Mouse (Mus musculus): ENCODE measurements around the gene Gabpb2.

Gene Gabpb2

GRCm38 (mm10) chr3:95186888-95187287 is 30.8 kb downstream of the Gabpb2 start:
- no peak for DNase-seq

DNA sequence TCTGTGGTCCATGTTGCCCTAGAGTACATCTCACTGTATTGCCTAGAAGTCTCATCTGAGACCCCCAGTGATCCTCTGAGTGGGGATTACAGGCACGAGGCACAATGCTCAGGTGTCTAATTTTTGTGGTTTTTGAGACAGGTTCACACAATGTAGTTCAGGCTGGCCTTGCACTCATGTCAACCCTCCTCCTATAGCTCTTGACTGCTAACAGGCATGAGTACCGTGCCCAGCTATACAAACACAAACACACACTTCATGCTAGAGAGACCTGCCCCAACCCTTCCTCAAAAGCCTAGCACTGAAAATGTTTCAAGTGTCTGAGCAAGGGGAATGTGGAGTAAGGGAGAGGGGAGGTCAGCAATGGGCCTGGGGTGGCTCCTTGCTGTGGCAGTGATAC is 31.6 kb downstream of the Gabpb2 start:
- DNase-seq = no peak

GRCm38 (mm10) chr3:95184796-95185577 is 32.7 kb downstream of the Gabpb2 start:
- no peak for DNase-seq

DNA sequence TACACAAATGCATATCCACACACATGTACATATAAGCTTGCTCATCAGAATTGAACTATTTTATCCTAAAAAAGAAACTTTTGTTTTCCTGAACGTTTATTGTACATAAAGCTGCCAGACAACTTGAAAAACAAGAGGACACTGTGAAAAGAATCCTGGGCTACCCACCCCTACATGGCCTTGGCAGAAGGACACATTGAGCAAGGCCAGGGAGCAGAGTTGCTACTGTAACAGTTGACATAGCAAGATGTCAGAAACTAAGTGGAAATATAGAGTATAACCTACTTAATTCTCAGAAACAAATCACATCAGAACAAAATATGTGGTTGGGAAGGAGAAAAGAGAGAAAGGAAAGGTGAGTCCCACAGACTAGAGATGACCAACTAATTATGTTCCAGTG is 35.9 kb downstream of the Gabpb2 start:
- no peak for DNase-seq

DNA sequence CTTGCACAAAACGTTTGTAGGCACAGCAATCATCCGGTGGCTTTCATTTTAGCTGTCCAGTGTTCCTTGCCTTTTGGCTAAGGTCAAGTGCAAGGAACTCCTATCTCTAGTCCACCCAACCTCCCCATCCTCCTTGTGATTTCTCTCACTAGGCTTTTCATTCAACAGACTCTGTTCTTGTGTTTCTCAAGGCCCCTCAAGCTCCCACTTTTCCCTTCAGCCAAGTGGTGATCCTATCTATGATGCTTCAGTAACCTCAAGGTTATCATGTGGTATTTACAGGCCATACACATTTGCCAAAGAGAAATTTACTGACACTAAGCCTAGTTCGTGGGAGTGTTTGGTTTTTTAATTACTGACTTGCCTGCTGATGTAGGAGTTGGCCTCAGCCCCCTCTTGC is 37.8 kb downstream of the Gabpb2 start:
- no peak for DNase-seq

DNA sequence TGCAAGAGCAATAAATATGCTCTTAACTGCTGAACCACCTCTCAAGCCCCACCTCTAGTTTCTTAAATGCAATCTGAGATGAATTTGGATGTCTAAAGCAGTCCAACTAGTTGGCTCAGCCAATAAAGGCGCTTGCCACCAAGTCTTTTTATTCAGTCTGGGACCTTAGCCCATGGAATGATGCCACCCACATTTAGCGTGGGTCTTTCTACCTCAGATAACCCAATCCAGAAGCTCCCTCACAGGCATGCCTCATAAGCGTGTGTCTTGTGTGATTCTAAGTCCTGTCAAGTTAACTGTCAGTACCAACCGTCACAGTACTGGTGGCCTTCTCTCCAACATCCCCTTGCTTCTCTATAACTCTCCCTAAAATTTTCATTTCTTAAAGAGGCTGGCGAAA is 38.8 kb downstream of the Gabpb2 start:
- DNase-seq = no peak

DNA sequence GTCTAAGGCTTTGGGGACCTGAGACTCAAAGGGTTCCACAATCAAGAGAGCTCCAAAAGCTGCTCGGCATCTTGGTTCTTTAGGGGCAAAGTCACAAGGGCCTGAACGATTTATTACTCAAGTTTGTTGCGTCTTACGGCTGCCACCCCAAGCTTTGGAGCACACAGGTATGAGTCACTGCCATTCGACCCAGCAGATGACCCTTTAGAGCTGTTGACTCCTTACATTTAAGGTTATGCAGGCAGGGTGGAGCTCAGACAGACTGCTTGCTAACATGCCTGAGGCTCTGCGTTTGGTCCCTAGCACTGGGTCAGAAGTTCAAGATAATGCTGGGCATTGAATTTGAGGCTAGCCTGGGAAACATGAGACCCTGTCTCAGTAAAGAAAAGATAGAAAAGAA is 40.1 kb downstream of the Gabpb2 start:
- no peak for DNase-seq

DNA sequence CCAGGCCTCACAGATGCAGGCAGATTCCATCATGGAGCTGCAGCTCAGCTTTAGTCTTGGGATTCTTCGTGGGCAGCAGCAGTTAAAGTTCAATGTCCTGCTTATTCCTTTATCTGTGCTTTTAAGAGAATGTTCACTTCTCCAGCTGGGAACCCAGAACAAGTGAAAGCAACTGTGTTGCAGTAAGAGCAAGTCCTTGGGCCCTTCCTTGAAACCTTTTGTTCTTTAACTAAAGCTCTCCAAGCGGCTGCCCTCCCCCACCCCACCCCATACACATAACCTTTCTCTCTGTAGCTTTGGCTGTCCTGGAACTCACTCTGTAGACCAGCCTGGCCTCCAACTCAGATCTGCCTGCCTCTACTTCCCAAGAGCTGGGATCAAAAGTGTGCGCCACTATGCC is 41.2 kb downstream of the Gabpb2 start:
- DNase-seq = no peak

DNA sequence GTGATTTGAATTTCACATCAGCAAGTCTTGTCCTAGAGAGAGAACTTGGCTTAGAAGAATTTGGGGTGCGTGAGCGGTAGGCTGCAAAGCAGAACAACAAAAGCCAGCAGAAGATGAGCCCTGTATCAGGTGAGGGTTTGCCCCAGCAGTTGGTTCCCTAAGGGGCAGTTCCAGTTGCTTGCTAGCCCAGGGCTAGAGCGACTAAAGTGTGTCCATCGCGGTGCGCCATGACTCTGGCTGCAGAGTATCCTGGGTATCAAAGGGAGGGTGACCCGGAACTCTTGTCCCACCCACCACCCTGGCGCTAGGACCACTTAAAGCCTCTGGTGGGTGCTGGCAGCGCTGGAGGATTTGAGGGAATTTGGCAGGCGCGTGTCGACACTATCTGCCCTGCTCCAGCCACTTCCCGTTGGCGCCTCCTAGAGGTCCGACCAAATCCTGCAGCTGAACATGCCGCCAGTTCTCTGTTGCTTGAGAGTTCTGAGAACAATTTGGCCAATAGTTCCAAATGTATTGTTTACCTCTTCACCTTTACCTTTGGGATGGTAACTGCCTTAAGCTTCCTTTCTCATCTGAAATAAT is 43.6 kb downstream of the Gabpb2 start:
- DNase-seq = peak; percentile 81 to 88

DNA sequence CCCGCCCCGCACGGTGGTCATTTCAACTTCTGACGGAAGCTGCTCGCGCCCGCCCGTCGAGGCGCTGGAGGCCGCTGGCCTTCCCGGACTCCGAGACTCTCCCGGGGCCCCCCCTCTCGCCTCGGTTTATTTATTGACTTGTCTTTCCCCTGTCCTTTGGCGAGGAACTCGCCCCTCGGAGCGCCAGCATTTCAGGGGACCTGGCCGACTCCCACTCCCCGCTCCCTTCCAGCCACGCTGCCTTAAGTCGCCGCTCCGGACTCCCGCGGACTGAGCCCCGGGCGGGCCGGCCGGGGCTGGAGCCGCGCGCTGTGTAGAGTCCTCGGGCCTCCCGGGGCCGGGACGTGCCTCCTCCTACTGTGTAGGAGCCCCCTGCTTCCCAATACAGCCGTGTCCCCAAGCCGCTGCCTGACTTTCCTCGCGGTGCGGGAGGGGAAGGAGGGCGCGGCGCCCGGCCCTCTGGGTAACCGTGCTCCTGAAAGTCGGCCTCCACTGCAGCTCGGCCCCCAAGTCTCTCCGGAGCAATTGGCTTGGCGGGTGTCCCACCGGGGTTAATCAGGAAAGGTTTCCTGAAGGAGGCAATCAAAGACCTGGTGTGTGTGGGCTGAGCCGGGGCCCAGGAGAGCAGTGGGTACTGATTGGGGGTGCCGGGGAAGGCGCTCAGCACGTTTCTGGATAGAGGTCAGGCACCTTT is 44.3 kb downstream of the Gabpb2 start:
- DNase-seq = peak; percentile 12 to 19

GRCm38 (mm10) chr3:95172526-95173255 is 45.0 kb downstream of the Gabpb2 start:
- peak in 1 of 2 experiments; percentile 20 for DNase-seq

DNA sequence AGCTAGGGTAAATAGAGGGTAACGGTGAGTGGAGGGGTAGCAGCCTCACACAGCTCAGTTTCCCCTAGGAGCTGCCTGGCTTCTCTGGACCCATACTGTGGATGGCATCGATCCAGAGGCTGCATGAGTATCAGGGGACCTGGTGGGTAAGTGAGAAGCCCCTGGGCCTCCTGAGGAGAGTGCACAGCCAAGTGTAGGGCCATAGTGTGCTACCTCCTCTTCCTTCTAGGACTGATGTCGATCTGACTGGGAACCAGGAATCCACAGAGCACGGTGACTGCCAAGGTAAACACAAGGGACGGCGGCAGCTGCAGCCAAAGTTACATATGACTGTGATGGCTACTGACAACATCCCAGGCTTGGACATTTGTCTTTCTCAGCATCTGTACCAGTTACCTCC is 46.6 kb downstream of the Gabpb2 start:
- DNase-seq = no peak

DNA sequence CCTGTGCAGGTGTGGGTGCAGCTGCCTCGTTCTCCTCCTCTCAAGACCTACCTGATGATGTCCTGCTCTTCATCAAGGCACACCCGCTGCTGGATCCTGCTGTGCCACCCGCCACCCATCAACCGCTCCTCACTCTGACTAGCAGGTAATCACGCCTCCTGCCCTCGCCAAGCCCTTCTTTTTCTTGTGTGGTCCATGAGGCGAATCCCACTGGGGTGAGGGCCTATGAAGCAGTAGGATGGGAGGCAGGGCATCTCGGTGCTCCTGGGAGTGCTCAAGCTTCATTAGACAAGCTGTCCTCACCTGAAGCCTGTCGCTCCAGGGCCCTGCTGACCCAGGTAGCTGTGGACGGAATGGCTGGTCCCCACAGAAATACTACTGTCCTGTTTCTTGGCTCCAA is 47.7 kb downstream of the Gabpb2 start:
- no peak for DNase-seq

DNA sequence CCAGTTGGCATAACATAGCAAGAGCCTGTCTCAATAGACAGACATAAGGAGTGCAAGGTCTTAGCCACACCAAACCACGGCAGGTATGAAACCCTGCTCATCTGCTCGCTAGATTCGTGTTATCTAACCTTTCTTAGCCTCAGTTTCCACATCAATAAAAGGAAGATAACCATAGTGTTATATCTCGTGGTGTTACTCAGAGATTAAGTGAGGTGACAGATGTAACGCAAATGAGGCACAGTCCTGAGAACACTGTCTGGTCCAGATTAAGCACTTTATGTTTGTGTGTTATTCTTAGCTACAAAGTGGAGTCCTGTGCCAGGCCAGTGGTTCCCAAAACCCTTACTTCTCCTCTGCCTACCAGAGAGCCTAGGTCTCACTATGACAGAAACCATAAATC is 52.9 kb downstream of the Gabpb2 start:
- no peak for DNase-seq

GRCm38 (mm10) chr3:95164256-95164550 is 53.5 kb downstream of the Gabpb2 start:
- DNase-seq = no peak

DNA sequence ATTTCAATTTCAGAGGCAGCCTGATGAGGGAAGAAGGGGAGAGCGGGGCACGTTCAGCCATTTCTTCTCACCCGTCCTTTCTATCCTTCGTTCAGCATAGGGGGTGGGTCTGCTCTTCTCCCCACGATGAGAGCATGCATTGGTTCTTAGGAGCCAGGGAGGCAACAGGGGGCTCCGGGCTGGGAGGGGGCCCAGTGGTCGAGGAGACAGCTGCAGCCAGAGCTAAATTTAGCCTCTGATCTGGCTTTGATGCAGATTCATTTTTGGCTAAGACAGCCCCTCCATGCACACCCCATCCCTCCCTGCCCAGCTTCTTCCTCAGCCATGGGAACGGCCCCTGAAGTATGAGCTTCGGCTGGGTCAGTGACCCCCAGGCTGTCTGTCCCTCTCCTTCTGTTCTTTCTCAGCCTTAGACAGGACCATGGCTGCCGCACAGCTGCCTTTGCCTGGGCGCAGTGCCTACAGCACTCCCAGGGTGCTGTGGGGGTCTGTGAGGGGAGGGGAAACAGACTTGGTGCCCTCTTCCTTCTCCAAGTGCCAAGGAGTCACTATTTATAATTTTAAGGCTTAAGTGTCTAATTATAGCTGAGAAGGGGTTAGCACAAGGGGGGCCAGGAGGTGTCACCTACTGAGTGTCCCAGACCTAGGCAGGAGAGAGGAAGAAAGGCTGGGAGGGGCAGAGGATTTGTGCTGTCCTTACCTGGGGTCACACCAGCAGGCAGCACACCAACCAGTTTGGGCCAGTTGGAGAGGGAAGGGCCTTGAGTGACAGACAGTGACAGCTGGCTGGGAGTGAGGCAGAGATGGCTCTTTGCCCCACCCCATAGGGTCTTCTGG is 54.1 kb downstream of the Gabpb2 start:
- no peak for DNase-seq

DNA sequence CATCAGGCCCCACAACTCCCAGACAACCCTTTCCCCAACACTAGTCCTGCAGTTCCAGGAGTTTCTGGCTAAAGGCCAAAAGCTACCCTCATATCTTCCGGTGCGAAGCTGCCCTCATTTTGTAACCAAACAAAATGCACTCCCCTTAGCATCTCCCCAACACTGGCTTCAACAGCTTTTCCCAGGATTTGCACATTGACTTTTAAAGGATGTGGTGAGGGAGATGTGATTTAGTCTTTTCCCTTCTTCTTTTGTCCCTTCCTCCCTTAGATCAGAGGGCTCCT is 55.4 kb downstream of the Gabpb2 start:
- DNase-seq = no peak

GRCm38 (mm10) chr3:95161618-95162344 is 55.9 kb downstream of the Gabpb2 start:
- no peak for DNase-seq

GRCm38 (mm10) chr3:95161041-95161551 is 56.6 kb downstream of the Gabpb2 start:
- peak; percentile 12 to 41 for DNase-seq

GRCm38 (mm10) chr3:95159987-95160963 is 57.4 kb downstream of the Gabpb2 start, which contains the start of gene Sema6c:
Sema6c (plus strand) TSS chr3:95160457.
- DNase-seq = peak; percentile 86 to 87

Data from thymus, postnatal 36 days (tissue).